Mouse (Mus musculus) erythroblast, embryonic 14.5 days (primary cell): ENCODE measurements at regions not wholly inside any gene's neighbourhood (a gene's known extent, or its start where the extent isn't known, plus 50 kb on each side); places are given as distances from the start of the nearest gene placed in this dataset.

Experiments used
- GATA1 ChIP-seq: IDR thresholded peaks from 2 replicates; pipeline ENCODE4 v1.6.1; 2012; ENCODE audit warnings: low read length, inconsistent platforms, mixed read lengths
- TAL1 ChIP-seq: IDR thresholded peaks from 3 replicates; pipeline ENCODE4 v1.6.1; 2012; ENCODE audit warnings: low read length, inconsistent platforms, mixed read lengths

DNA sequence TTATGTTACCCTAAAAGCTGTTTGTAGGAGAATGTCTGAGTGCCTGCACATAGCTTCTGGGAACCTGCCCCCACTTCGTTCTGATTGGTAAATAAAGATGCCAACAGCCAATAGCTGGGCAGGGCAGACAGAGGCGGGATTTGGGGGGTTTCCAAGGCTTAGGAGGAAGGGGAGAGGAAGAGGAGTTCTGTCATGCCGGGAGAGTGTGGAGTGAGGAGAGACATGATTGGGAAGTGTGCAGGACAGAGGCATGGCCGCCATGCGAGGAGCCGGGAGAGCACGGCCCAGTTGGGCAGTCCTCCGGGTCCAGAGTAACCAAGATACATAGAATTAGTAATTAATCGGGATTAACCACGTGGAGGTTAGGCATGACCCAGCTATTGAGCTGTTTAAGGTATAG, 202.7 kb upstream of the Irx3 start:
- TF ChIP-seq TAL1 (no peak), GATA1 (no peak)
